Mouse (Mus musculus) mesoderm, embryonic 11.5 days (tissue): ENCODE results near the gene Loxl3.
A peak's percentile ranks its signal among the peaks of the same experiment; 100 is the strongest.

ENCODE experiments used
- DNase-seq: peaks from one replicate; pipeline ENCODE4 v3.0.0-alpha.2; 2012; ENCODE audit warnings: low read depth, low spot score

The Loxl3 gene

GRCm38 (mm10) chr6:83053136-83053960 lies 19.4 kb downstream of the Loxl3 start:
- DNase-seq: peak; percentile 47

DNA sequence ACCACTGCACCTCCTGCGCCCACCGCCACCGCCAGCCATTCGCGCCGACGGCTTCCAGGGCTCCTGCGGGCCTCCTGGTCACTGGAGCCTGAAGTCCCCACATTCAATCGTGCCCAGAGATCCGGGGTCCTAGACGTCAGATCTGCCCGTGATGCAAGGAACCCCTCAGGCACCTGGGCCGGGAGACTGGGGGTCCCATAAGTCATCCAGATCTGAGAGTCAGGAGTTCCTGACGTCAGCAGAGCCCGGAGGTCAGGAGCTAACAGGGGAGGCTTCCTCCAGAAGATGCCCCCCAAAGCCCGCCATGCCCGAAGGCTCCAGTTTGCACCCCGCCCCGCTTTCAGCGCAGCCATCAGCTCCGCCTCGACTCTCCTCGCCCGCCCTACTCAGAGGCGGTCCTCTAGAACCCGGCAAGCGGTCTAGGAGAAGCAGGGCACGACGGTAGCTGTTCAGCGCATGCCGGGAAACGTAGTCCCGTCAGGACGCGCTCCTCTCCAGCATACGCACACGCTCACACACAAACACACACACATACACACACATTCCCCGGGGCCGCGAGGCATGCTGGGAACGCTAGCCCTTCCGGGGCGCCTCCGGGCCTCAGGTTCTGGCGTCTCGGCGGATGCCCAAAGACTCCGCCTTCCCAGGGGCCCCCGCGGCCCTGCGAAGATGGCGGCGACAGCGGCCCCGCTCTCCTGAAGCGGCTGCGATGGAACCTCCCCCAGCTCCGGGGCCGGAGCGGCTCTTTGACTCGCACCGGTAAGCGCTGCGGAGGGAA lies 20.3 kb downstream of the Loxl3 start, which contains the start of gene Aup1:
TSS of gene Aup1 (plus strand) at position 448 of the 778 bp plus-strand sequence.
- DNase-seq: peak; percentile 97

- DNase-seq: no peak
These were observed 21.0 kb downstream of the Loxl3 start, which contains the start of gene Htra2 for GRCm38 (mm10) chr6:83054871-83055431. Htra2 (minus strand) TSS chr6:83055273.

GRCm38 (mm10) chr6:83057790-83058189 lies 23.8 kb downstream of the Loxl3 start, which contains the start of gene Dqx1:
Dqx1 (plus strand) TSS chr6:83057844.
- no peak for DNase-seq

DNA sequence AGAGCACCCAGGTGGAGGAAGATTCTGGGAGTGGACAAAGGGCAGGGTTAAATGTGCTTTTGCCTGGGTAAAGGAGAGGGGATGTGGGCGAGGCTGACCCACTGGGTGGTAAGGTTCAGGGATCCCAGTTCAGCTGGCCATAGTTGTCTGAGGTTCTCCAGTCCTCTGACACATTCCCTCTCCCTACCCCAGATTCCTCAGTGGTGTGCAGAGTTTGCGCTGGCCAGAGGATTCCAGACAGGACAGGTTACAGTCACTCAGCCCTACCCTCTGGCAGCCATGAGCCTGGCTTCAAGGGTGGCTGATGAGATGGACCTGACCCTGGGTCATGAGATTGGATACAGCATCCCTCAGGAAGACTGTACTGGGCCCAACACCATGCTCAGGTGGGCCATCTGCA lies 24.8 kb downstream of the Loxl3 start:
- no peak for DNase-seq

GRCm38 (mm10) chr6:83065995-83066394 lies 32.0 kb downstream of the Loxl3 start:
- DNase-seq: no peak

DNA sequence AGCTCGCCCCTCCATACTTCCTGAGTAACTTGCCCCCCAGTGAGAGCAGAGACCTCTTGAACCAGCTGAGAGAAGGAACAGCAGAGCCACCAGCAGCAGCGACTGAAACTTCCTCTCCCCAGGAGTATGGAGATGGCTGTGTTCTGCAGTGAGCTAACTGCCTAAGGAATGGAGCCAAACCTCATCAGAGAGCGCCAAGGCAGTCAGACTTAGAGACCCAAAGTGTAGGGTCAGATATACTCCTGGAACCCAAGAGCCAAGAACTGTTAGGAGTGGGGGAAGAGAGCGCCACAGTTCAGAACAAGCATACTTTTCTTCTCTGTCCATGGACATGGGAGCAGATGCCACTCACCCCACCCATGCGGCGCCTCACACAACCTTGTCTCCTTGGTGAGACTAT lies 32.5 kb downstream of the Loxl3 start:
- no peak for DNase-seq

DNA sequence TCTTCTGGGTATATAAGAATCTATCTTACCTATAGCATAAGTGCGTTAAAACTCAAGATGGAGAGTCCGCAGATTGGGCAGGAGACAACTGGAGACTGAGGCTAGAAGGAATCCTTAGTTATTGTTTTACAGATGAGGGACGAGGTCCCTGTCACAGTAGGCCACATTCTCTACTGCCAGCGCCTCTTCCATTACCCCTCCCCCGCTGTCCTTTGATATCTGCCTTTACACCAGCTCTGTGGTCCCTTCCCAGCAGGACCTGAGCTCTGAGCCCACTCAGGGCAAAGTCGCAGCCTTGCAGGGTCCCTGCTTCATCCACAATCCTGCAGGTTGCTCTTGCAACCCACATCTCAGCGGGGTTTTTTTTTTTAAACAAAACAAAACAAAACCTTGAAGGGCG lies 34.2 kb downstream of the Loxl3 start:
- DNase-seq: no peak

GRCm38 (mm10) chr6:83068706-83069487 lies 34.9 kb downstream of the Loxl3 start:
- DNase-seq: no peak

- DNase-seq: no peak
These were observed 35.7 kb downstream of the Loxl3 start for GRCm38 (mm10) chr6:83069488-83070246.

DNA sequence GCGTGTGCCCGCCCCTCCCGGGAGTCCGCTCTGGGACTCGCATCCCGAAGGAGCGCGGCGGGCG lies 36.1 kb downstream of the Loxl3 start, which contains the start of gene Tlx2:
TSS of gene Tlx2 (minus strand) at position 47 of the 64 bp plus-strand sequence.
- DNase-seq: no peak

DNA sequence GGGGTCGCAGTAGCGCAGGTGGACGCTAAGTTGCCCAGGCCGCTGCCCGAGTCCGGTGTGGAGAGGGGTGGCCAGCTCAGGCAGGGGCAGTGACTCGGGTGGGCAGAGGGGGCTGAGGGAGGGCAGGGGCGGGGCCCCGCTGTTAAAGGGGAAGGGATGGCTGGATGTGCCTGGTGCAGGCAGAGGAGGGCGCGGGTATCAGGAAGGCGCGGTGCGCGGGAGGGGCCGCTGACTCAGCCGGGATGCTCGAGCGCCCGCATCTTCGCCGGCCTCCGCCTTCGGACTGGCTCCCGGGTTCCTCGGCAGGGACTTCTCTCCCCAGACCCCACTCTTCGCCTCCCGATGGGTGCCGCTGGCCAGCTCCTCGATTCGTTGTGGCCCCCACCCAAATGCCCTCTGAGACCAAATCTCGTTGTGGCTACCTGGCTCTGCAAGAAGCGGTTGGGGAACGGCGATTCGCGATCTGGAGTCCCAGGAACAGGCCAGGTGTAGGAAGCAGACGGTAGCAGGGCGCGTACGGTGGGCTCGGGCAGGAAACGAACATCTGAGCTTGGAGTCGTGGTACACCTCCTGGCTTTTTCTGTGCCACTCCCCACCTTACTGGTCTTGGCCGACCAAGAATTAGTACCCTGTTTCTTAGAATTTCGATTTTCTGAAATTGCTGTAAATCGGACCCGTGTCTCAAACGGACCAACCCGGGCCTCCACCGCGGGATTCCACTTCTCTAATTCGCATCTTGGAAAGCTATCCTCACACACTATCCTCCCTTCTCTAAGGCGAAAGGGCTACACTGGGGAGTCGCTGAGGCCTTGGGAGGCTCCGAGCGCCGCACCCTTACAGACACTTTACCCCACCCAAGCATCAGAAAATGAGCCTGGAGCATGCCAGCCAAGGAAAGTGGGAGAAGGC lies 36.6 kb downstream of the Loxl3 start:
- DNase-seq: no peak

DNA sequence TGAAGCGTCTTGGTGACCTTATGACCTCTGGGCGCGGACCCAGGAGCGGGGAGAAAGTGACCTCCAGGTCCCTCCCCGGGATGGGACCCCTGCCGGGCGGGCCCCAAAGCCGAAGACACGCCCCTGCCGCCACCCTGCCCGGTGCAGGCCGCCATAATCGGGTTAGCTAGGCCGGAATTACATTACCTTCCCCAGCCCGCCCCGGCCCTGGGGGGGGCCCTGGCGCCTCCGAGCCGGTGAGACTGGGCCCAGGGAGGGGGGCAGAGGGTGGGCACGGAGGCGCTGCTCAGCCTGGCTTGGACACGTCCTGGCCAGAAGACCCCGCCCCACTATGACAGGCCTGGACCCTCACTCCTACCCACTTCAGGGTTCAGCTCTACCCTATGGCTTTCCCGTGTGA lies 37.2 kb downstream of the Loxl3 start:
- no peak for DNase-seq

DNA sequence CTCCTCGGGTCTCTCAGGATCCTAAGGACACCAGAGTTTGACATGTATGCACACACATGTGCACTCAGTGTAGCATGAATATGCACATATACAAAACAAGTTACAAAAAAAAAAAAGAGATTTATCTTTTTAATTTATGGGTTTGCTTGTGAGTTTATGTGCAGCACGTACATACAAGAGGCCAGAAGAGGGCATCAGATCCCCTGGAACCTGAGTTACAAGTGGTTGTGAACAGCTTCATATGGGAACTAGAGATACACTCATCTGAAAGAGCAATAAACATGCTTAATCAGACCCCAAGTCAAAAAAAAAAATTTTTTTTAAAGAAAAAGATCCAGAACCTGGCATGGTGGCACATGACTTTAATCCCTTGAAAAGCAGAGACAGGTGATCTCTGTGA lies 41.0 kb downstream of the Loxl3 start:
- DNase-seq: no peak

DNA sequence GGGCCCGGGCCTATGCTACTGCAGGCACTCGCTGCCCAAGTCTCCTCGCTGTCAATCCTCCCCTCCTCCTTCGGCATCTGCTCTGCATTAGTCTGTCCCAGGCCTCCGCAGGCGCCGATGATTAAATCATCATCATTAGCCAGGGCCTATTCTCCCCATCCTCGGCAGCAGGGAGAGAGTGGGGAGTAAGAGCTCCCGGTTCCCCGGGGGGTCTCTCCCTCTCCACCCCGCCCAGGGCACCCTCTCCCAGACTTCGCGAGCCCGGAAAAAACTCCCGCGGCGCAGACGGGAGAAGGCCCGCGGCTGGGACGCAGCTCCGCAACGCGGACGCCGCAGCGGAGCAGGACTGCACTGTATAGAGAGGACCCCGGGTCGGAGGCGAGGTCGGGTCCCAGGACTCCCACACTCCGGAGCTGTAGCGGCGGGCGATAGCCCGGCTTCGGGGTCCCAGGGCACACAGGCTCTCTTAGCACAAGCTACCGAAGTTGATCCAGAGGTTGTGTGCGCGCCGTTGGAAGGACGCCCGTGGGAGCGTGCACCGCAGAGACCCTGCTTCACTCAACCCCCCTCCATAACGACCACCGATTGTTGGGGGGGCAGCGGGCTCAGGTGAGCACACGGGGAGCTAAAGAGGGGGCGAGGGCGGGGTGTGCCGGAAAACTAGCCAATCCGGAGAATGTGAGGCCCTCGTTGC lies 43.8 kb downstream of the Loxl3 start, which contains the start of gene Pcgf1:
TSS of gene Pcgf1 (plus strand) at position 240 of the 694 bp plus-strand sequence.
- no peak for DNase-seq

DNA sequence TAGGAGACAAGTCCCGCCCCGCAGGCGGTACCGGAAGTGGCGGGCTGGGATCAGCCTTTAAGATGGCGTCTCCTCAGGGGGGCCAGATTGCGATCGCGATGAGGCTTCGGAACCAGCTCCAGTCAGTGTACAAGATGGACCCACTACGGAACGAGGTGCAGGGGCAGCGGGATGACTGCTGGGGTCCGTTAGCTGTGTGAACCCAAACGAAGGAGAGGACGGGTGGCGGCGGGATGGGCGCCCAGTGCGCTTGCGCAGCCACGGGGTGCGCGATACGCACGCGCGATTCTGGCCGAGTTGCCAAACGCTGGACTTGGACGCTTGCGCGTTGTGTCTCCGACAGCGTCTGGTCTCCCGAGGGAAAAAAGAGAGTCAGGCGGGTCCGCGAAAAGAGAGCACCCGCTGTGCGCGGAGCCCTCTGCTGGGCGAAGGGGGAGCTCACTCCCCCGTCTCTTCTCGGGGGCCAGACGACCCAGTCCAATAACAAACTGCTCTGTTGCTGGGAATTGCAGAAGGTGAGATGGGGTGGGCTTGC lies 44.4 kb downstream of the Loxl3 start:
- peak; percentile 98 for DNase-seq

DNA sequence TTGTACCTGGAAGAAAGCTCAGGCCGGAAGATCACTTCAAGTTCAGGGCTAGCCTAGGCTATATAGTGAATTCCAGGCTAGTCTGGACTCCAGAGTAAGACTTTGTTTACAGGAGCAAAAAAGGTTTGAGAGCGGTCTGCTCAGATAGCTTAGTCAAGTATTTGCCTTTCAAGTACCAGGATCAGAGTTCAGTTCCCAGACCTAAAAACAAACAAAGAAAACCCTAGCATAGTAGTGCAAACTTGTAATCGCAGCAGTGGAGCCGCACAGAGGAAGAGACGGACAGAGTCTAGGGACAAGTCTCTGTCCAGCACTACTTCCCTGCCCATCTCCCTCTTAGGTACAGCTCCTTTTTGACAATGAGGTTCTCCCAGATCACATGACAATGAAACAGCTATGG lies 46.2 kb downstream of the Loxl3 start:
- DNase-seq: no peak

DNA sequence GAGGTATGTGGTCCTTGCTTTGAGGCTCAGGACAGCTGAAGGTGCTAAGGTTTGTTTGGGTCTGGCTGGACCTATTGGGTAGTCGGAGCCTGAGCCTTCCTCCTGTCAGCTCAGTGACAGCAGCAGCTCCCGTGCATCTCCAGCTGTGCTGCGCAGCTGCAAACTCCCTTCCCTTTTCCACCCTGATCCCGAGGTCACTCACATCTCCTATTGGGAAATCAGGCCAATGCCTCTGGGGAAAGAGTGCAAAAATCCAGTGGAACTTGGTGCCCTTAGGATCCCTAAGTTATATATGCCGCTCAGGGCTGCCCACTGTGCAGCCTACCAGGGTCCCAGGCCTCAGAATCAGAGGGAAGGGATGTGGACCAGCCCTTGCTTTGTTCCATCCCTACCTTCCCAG lies 49.5 kb downstream of the Loxl3 start:
- DNase-seq: no peak

- DNase-seq: no peak
These were observed 50.5 kb downstream of the Loxl3 start for GRCm38 (mm10) chr6:83084477-83084876.
